Mouse (Mus musculus): ENCODE data around the gene Defb19.

DNA sequence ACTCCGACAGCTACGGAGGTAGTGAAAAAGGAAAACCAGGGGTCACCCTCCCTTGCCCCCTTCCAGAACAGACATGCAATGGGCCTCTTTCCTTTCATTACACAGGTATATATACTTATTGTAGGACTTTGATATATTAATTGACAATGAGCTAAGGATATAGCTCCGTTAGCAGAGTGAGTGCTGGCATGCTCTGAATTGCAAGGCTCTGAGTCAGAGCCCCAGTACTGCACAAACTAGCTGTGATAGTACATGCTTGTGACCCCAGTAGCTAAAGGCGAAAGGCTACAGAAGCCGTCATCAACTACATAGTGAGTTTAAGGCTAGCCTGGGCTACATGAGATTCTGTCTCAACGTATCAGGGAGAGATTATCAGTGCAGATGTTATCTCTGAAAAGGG is 49.8 kb upstream of the Defb19 start:
- TF ChIP-seq CTCF (IDR thresholded peaks at IDR 0.05; ENCODE audit: low read depth) (no peak), EP300 (IDR thresholded peaks at IDR 0.05; ENCODE audit: low read depth) (no peak)

All from liver, embryonic 14.5 days (tissue).